ENCODE assay signal across 10 mouse cellular contexts in genomic region chr1:74787846-74788245, GRCm38 (mm10). TPM values are rescaled to one million over a fixed set of nuclear protein-coding genes. Genes with fewer than 3 reads are reported as not detected.
DNase-seq lines count a peak whose midpoint lies in the region; ATAC-seq lines count a peak whose summit lies in the region.
"Had no signal": no experiment of that assay in that cellular context is flagged by ENCODE, and none has a peak within 500 bp of the region (broad histone marks: within the 10 kb centered on the region; RNA-seq: fewer than 3 reads in every experiment).

No protein-coding gene starts in this region.

- peaks cover 59% of the 10 kb centered on the region for H3K4me1 ChIP-seq in embryonic facial prominence, embryonic 10.5 days

- peak; percentile 73 for ATAC-seq in megakaryocyte-erythroid progenitor cell, adult 5-6 weeks (replicated peaks; ENCODE audit: low FRiP score, low TSS enrichment, poor library complexity, severe bottlenecking)
- ATAC-seq: Patski had no signal

- WGBS in embryonic facial prominence, embryonic 10.5 days: 5% methylated on average over 7 of the region's 7 CpGs

- DNase-seq in heart, adult 11 months: peak; percentile 95
- DNase-seq in heart, postnatal 25 days (ENCODE audit: low spot score): no peak
- DNase-seq in adrenal gland, postnatal 14 days: peak; percentile 85
- peak; percentile 82 for DNase-seq in embryonic facial prominence, embryonic 10.5 days (ENCODE audit: low spot score)
- DNase-seq in heart, postnatal 36 days: peak; percentile 78
- DNase-seq in layer of hippocampus, adult 9-10 months (ENCODE audit: low spot score): peak; percentile 82
- DNase-seq in right cerebral cortex, postnatal 4 days: peak; percentile 79

- H3K9me3 ChIP-seq in embryonic facial prominence, embryonic 10.5 days: no peaks in the 10 kb centered on the region

- intact Hi-C loops in heart, postnatal 25 days (cut with DNase I): loop anchor here (1.0 kb wide), 1 partner anchor 20 kb away; no protein-coding TSS in a partner anchor
- intact Hi-C loops in heart, postnatal 36 days (cut with DNase I): loop anchor here (1.0 kb wide), 1 partner anchor 20 kb away; no protein-coding TSS in a partner anchor

- H3K27ac ChIP-seq in embryonic facial prominence, embryonic 10.5 days (replicated peaks): no peak overlapping the region

- no peak overlapping the region for H3K4me3 ChIP-seq in embryonic facial prominence, embryonic 10.5 days

- no peaks in the 10 kb centered on the region for H3K36me3 ChIP-seq in embryonic facial prominence, embryonic 10.5 days (replicated peaks)

- H3K27me3 ChIP-seq in embryonic facial prominence, embryonic 10.5 days (replicated peaks; ENCODE audit: low read depth, poor library complexity, severe bottlenecking): peaks cover 99% of the 10 kb centered on the region

RNA-seq across cellular contexts. Expression of gene Wnt10a, which starts 3.5 kb away (rescaled TPM):
- total RNA-seq in heart, postnatal 25 days (2021): not detected
- total RNA-seq in adrenal gland, postnatal 14 days (2021): 0.30 TPM in 2 replicates
- polyA plus RNA-seq in embryonic facial prominence, embryonic 10.5 days (2016; fragmentation: Nextera tagmentation; extraction: Ambion mirVana): 0.70 and 1.2 TPM in 2 replicates
- not detected for total RNA-seq in heart, postnatal 36 days (2021)
- total RNA-seq in megakaryocyte-erythroid progenitor cell, adult 5-6 weeks (2014; fragmentation: Nextera tagmentation): not detected in 2 replicates
- total RNA-seq in megakaryocyte-erythroid progenitor cell, adult 5-6 weeks (2017): not detected in 2 replicates
- polyA plus RNA-seq: liver, embryonic 16.5 days; Patski had no signal

RNA-seq across cellular contexts. Expression of gene Wnt6, which starts 16.2 kb away (rescaled TPM):
- total RNA-seq in heart, postnatal 25 days (2021): under 1 TPM in 1 of 2 experiments, not detected in 1; 0.20 TPM
- total RNA-seq in adrenal gland, postnatal 14 days (2021): 2.4 and 3.2 TPM in 2 replicates
- polyA plus RNA-seq in embryonic facial prominence, embryonic 10.5 days (2016; fragmentation: Nextera tagmentation; extraction: Ambion mirVana): 26.5 and 26.6 TPM in 2 replicates
- total RNA-seq in heart, postnatal 36 days (2021): under 1 TPM; 0.14 to 0.33 TPM
- not detected in 2 replicates for total RNA-seq in megakaryocyte-erythroid progenitor cell, adult 5-6 weeks (2014; fragmentation: Nextera tagmentation)
- not detected in 2 replicates for total RNA-seq in megakaryocyte-erythroid progenitor cell, adult 5-6 weeks (2017)
- polyA plus RNA-seq: Patski had no signal

RNA-seq across cellular contexts. Expression of gene Prkag3, which starts 38.8 kb away (rescaled TPM):
- 1 to 10 TPM in 1 of 2 experiments, under 1 TPM in 1; 0.96 to 2.7 TPM for total RNA-seq in heart, postnatal 25 days (2021)
- total RNA-seq in adrenal gland, postnatal 14 days (2021): 0.15 TPM in 1 of 2 replicates, not detected in the other
- 0.11 TPM in 1 of 2 replicates, not detected in the other for polyA plus RNA-seq in embryonic facial prominence, embryonic 10.5 days (2016; fragmentation: Nextera tagmentation; extraction: Ambion mirVana)
- 1 to 10 TPM; 1.1 to 1.4 TPM for total RNA-seq in heart, postnatal 36 days (2021)
- total RNA-seq in megakaryocyte-erythroid progenitor cell, adult 5-6 weeks (2014; fragmentation: Nextera tagmentation): not detected in 2 replicates
- total RNA-seq in megakaryocyte-erythroid progenitor cell, adult 5-6 weeks (2017): not detected in 2 replicates
- polyA plus RNA-seq: Patski had no signal
